Mouse (Mus musculus): Measurements from ENCODE around the gene Smg6.

The Smg6 gene

GRCm38 (mm10) chr11:75118141-75118540 is 192.5 kb downstream of the Smg6 start:
- no peak for DNase-seq (ENCODE audit: low spot score)

- no peak for DNase-seq (ENCODE audit: low spot score)
Observed at GRCm38 (mm10) chr11:75119298-75119697, 193.7 kb downstream of the Smg6 start.

GRCm38 (mm10) chr11:75119841-75120240 is 194.2 kb downstream of the Smg6 start:
- no peak for DNase-seq (ENCODE audit: low spot score)

GRCm38 (mm10) chr11:75121348-75121747 is 195.7 kb downstream of the Smg6 start:
- no peak for DNase-seq (ENCODE audit: low spot score)

GRCm38 (mm10) chr11:75124406-75124805 is 198.8 kb downstream of the Smg6 start:
- DNase-seq (ENCODE audit: low spot score): no peak

- no peak for DNase-seq (ENCODE audit: low spot score)
Observed at GRCm38 (mm10) chr11:75126384-75126783, 200.8 kb downstream of the Smg6 start.

- DNase-seq (ENCODE audit: low spot score): no peak
Observed at GRCm38 (mm10) chr11:75129481-75129880, 203.9 kb downstream of the Smg6 start.

GRCm38 (mm10) chr11:75131300-75131699 is 205.7 kb downstream of the Smg6 start:
- no peak for DNase-seq (ENCODE audit: low spot score)

GRCm38 (mm10) chr11:75132278-75132677 is 206.7 kb downstream of the Smg6 start:
- peak; percentile 54 for DNase-seq (ENCODE audit: low spot score)

- DNase-seq (ENCODE audit: low spot score): no peak
Observed at GRCm38 (mm10) chr11:75133391-75133790, 207.8 kb downstream of the Smg6 start.

GRCm38 (mm10) chr11:75133951-75134350 is 208.3 kb downstream of the Smg6 start:
- peak; percentile 37 for DNase-seq (ENCODE audit: low spot score)

GRCm38 (mm10) chr11:75134485-75135068 is 209.0 kb downstream of the Smg6 start:
- no peak for DNase-seq (ENCODE audit: low spot score)

GRCm38 (mm10) chr11:75135358-75135757 is 209.7 kb downstream of the Smg6 start:
- peak; percentile 49 for DNase-seq (ENCODE audit: low spot score)

GRCm38 (mm10) chr11:75136666-75137398 is 211.2 kb downstream of the Smg6 start:
- peak; percentile 45 for DNase-seq (ENCODE audit: low spot score)

GRCm38 (mm10) chr11:75139122-75139963 is 213.7 kb downstream of the Smg6 start:
- peak; percentile 92 for DNase-seq (ENCODE audit: low spot score)

GRCm38 (mm10) chr11:75140431-75140830 is 214.8 kb downstream of the Smg6 start:
- DNase-seq (ENCODE audit: low spot score): peak; percentile 81

- DNase-seq (ENCODE audit: low spot score): no peak
Observed at GRCm38 (mm10) chr11:75141038-75141437, 215.4 kb downstream of the Smg6 start.

- DNase-seq (ENCODE audit: low spot score): peak; percentile 38
Observed at GRCm38 (mm10) chr11:75141913-75142312, 216.3 kb downstream of the Smg6 start.

GRCm38 (mm10) chr11:75142749-75143148 is 217.1 kb downstream of the Smg6 start:
- no peak for DNase-seq (ENCODE audit: low spot score)

GRCm38 (mm10) chr11:75145841-75146240 is 220.2 kb downstream of the Smg6 start:
- DNase-seq (ENCODE audit: low spot score): no peak

GRCm38 (mm10) chr11:75147106-75147845 is 221.7 kb downstream of the Smg6 start:
- peak; percentile 65 for DNase-seq (ENCODE audit: low spot score)

GRCm38 (mm10) chr11:75147846-75148168 is 222.2 kb downstream of the Smg6 start:
- no peak for DNase-seq (ENCODE audit: low spot score)
